Mouse (Mus musculus) lung, adult 2 months (tissue): ENCODE measurements at regions not wholly inside any gene's neighbourhood (a gene's known extent, or its start where the extent isn't known, plus 50 kb on each side); places are given as distances from the start of the nearest gene placed in this dataset.

Source experiments
- CTCF ChIP-seq: fragments of 200-500 bp; IDR thresholded peaks from 2 replicates; pipeline ENCODE4 v1.5.1; 2011; ENCODE audit warnings: mild to moderate bottlenecking, low read length, control low read depth; ENCODE audit not compliant: insufficient read depth
- POLR2A ChIP-seq: fragments of 200-500 bp; IDR thresholded peaks from 2 replicates; pipeline ENCODE4 v1.6.1; 2011; ENCODE audit warnings: low read depth, mild to moderate bottlenecking, control low read depth, low read length, borderline replicate concordance; ENCODE audit errors: extremely low read depth

DNA sequence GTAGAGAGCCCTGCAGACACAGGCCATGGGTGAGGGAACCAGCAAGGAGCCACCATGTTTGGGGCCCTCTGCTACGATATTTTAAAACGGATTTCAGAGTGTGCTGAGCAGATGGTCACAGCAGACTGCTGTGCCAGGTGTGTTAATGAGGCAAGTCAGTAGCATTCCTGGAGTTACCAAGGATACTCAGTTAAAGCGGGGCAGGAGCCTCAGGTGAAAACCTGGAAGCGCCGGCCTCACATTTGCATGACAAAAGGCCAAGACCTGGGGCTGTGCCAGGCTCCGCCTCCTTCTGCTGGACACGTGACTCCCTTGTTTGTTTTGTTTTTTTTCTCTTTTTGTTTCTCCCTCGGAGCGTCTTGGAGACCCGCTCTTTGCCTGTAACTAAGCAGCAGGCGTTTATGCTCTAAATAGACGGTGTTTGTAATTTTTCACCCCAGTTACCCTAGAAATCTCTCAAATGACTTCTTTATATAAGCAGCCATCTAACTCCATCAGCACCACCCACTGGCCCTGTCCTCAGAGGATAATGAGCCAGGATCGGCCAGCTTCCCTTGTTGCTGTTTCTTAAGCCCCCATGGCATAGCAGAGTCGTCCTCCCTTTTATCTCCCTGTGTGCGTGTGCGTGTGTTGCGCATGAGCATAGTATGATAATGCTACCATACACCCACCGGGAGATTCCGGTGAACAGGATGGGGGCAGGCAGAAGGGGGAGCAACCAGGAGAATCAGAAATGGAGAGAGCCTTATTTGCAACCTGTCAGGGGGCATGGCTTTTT is 166.9 kb upstream of the Gm3448 start:
- TF ChIP-seq CTCF (no peak), POLR2A (no peak)
